Mouse (Mus musculus): ENCODE results near the gene Cenpt. TPM values are rescaled to one million over a fixed set of nuclear protein-coding genes. Genes with fewer than 3 reads are reported as not detected.

Cenpt gene
- polyA plus RNA-seq, 1 experiment from 2014 or later: 23.4 TPM

DNA sequence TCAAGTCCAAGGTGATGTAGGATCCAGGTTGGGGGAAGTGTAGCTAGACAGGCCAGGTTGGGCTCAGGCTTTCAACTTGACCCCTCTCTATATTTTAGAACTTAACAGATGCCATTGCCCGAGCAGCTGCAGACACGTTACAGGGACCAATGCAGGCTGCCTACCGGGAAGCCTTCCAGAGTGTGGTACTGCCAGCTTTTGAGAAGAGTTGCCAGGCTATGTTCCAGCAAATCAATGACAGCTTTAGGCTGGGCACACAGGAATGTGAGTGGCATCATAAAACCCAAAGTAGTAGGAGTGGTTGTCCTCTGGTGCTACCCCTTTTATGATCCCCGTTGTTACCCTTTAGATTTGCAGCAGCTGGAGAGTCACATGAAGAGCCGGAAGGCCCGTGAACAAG lies 37.8 kb upstream of the Cenpt start:
- H3K4me3 ChIP-seq (replicated peaks; ENCODE audit: low read depth, low read length): no peak overlapping the region
- H3K36me3 ChIP-seq (ENCODE audit: insufficient read depth, low read length): peaks cover 59% of the 10 kb centered on the region
- no peak overlapping the region for H3K4me2 ChIP-seq (ENCODE audit: low read length)
- TF ChIP-seq CTCF (IDR thresholded peaks at IDR 0.05; ENCODE audit: low read depth): no peak
- H3K27me3 ChIP-seq (ENCODE audit: insufficient read depth, low read length): no peaks in the 10 kb centered on the region
- H3K9ac ChIP-seq (ENCODE audit: low read depth, low read length): no peak overlapping the region
- ATAC-seq (replicated peaks; ENCODE audit: low FRiP score, low read depth) (no peak), DNase-seq (ENCODE audit: low spot score) (no peak)
- no peaks in the 10 kb centered on the region for H3K4me1 ChIP-seq (replicated peaks; ENCODE audit: insufficient read depth, low read length)
- H3K27ac ChIP-seq: no peak overlapping the region
- no peaks in the 10 kb centered on the region for H3K9me3 ChIP-seq (replicated peaks; ENCODE audit: low read length)
- WGBS: 81% methylated on average over 6 of the region's 6 CpGs

DNA sequence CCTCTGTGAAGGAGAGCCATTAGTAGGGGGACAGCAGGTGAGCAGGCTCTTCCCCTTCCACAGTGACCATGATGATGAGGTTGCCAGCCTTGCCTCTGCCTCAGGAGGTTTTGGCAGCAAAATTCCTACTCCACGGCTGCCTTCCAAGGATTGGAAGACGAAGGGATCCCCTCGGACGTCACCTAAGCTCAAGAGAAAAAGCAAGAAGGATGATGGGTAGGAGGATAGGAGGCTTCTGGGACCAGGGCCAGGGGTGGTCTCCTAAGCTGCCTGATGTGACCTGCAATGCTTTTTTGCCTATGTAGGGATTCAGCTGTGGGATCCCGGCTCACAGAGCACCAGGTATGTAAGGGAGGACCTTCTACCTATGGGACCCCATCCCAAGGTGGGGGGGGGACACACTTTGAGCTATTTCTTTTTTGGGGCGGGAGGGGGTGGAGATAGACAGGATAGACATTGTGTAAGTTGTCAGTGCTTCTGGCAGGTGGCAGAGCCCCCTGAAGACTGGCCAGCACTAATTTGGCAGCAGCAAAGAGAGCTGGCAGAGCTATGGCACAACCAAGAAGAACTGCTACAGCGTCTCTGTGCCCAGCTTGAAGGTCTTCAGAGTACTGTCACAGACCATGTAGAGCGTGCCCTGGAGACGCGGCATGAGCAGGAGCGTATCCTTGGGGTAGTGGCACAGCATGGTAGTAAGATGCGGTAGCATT lies 36.8 kb upstream of the Cenpt start:
- Histone ChIP-seq H3K9ac (ENCODE audit: low read depth, low read length) (no peak overlapping the region), H3K27ac (no peak overlapping the region), H3K4me2 (ENCODE audit: low read length) (no peak overlapping the region), H3K36me3 (ENCODE audit: insufficient read depth, low read length) (peaks cover 65% of the 10 kb centered on the region), H3K4me1 (replicated peaks; ENCODE audit: insufficient read depth, low read length) (no peaks in the 10 kb centered on the region), H3K9me3 (replicated peaks; ENCODE audit: low read length) (no peaks in the 10 kb centered on the region), H3K27me3 (ENCODE audit: insufficient read depth, low read length) (no peaks in the 10 kb centered on the region), H3K4me3 (replicated peaks; ENCODE audit: low read depth, low read length) (no peak overlapping the region)
- DNase-seq (ENCODE audit: low spot score) (no peak), ATAC-seq (replicated peaks; ENCODE audit: low FRiP score, low read depth) (no peak)
- no peak for TF ChIP-seq CTCF (IDR thresholded peaks at IDR 0.05; ENCODE audit: low read depth)
- 95% methylated on average over 12 of the region's 12 CpGs for WGBS

DNA sequence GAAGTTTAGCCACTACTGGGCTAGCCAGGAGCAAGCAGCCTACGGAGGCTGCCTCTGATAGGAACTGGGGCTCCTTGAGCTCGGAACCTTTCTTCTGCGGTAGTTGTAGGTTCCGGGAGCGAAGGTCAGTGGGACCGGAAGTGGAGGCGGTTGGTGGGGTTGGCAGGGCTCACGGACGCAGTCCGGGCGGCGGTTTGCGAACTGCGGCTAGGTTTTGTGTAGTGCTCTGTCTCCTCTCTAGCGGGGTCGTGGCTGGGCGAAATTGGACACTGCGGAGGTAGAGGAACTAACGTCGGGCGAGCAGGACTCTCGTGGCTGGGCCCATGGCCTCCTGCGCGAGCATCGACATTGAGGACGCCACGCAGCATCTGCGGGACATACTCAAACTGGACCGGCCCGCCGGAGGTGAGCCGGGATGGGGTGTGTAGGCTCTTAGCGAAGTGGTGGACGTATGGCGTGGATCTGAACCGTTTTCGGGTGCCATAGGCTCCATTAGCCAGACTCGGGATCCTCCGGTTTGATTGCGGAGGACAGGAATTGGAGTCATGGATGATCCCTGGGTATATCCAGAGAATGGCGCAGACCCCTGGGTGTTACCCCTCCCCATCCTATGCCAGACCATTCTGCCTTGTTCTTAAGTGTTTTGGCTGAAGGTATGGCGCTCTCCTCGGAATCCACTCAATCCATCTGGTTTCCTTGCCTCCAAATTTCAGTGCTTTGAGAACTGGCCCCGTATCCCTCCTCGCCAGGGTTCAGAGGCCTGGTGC lies 27.9 kb upstream of the Cenpt start, which contains the start of gene Edc4:
TSS of gene Edc4 (plus strand) at position 128 of the 767 bp plus-strand sequence.
- no peaks in the 10 kb centered on the region for H3K9me3 ChIP-seq (replicated peaks; ENCODE audit: low read length)
- 0 out of 2 replicates have a peak, but pooled peaks cover 9% of the 10 kb centered on the region for H3K4me1 ChIP-seq (replicated peaks; ENCODE audit: insufficient read depth, low read length)
- DNase-seq (ENCODE audit: low spot score) (peak; percentile 90), ATAC-seq (replicated peaks; ENCODE audit: low FRiP score, low read depth) (peak; percentile 87)
- no peaks in the 10 kb centered on the region for H3K27me3 ChIP-seq (ENCODE audit: insufficient read depth, low read length)
- under 1% methylated on average over 45 of the region's 45 CpGs for WGBS
- peaks cover 37% of the 10 kb centered on the region for H3K36me3 ChIP-seq (ENCODE audit: insufficient read depth, low read length)
- peak within 1 kb of the TSS; percentile 78 for H3K27ac ChIP-seq
- H3K4me3 ChIP-seq (replicated peaks; ENCODE audit: low read depth, low read length): peak within 1 kb of the TSS; percentile 93
- H3K4me2 ChIP-seq (ENCODE audit: low read length): peak within 1 kb of the TSS; percentile 80
- no peak; the same call in 1 of the 2 replicates for TF ChIP-seq CTCF (IDR thresholded peaks at IDR 0.05; ENCODE audit: low read depth)
- peak within 1 kb of the TSS; percentile 89 for H3K9ac ChIP-seq (ENCODE audit: low read depth, low read length)

DNA sequence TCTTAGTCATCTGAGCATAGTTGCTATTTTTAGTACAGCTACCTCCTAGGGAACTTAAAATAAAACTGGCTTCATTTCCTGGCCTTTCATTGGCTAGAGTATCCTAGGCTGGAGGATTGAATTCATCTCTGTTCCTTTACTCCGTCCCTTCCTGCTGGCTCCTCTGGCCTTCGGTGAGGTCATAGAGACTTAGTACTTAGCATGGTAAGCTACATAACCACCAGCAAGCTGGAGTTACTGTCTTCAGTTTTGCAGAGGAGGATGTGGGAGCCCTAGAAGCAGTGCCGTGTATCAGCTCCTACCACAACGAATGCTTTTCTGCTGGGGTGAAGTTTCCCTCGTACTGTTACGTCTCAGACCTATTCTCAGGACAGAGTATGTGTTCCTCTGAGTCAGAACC lies 21.2 kb upstream of the Cenpt start:
- H3K9me3 ChIP-seq (replicated peaks; ENCODE audit: low read length): no peaks in the 10 kb centered on the region
- peak; percentile 15 for DNase-seq (ENCODE audit: low spot score)
- 79% methylated on average over 6 of the region's 6 CpGs for WGBS
- H3K4me2 ChIP-seq (ENCODE audit: low read length): no peak overlapping the region
- no peak overlapping the region for H3K9ac ChIP-seq (ENCODE audit: low read depth, low read length)
- H3K36me3 ChIP-seq (ENCODE audit: insufficient read depth, low read length): peaks cover 36% of the 10 kb centered on the region
- no peaks in the 10 kb centered on the region for H3K4me1 ChIP-seq (replicated peaks; ENCODE audit: insufficient read depth, low read length)
- H3K27me3 ChIP-seq (ENCODE audit: insufficient read depth, low read length): no peaks in the 10 kb centered on the region
- no peak for TF ChIP-seq CTCF (IDR thresholded peaks at IDR 0.05; ENCODE audit: low read depth)
- ATAC-seq (replicated peaks; ENCODE audit: low FRiP score, low read depth): no peak
- H3K27ac ChIP-seq: no peak overlapping the region
- no peak overlapping the region for H3K4me3 ChIP-seq (replicated peaks; ENCODE audit: low read depth, low read length)

DNA sequence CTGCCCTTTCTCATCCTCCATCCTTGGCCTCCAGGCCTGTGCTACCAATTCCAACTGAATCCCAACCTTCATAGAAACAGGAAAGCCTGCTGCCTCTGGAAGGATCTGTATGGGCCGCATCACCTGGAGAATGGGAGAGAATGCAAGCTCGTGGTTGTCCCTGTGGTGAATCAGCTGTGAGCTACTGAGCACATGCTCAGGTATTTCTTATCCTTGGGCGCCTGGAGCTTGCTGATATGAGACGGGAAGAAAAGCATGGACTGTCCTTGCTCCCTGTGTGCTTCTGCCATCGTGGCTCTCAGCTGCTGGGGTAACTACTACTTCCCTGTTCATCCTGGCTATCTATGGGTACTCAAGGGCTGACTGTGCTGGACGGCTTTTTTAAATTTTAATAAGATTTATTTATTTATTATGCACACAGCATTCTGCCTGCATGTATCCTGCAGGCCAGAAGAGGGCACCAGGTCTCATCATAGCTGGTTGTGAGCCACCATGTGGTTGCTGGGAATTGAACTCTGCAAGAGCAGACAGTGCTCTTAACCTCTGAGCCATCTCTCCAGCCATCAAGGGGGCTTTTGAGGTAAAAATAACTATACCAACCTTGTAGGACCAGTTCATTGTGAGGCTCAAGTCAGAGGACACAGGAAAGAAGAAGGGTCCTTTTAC lies 13.4 kb upstream of the Cenpt start:
- DNase-seq (ENCODE audit: low spot score) (peak; percentile 22), ATAC-seq (replicated peaks; ENCODE audit: low FRiP score, low read depth) (no peak)
- Histone ChIP-seq H3K4me2 (ENCODE audit: low read length) (no peak overlapping the region), H3K9me3 (replicated peaks; ENCODE audit: low read length) (no peaks in the 10 kb centered on the region), H3K36me3 (ENCODE audit: insufficient read depth, low read length) (peaks cover 22% of the 10 kb centered on the region), H3K4me1 (replicated peaks; ENCODE audit: insufficient read depth, low read length) (peaks cover 8% of the 10 kb centered on the region), H3K27ac (no peak overlapping the region), H3K27me3 (ENCODE audit: insufficient read depth, low read length) (no peaks in the 10 kb centered on the region), H3K4me3 (replicated peaks; ENCODE audit: low read depth, low read length) (no peak overlapping the region), H3K9ac (ENCODE audit: low read depth, low read length) (no peak overlapping the region)
- TF ChIP-seq CTCF (IDR thresholded peaks at IDR 0.05; ENCODE audit: low read depth): peak; percentile 61
- WGBS: 84% methylated on average over 6 of the region's 6 CpGs

DNA sequence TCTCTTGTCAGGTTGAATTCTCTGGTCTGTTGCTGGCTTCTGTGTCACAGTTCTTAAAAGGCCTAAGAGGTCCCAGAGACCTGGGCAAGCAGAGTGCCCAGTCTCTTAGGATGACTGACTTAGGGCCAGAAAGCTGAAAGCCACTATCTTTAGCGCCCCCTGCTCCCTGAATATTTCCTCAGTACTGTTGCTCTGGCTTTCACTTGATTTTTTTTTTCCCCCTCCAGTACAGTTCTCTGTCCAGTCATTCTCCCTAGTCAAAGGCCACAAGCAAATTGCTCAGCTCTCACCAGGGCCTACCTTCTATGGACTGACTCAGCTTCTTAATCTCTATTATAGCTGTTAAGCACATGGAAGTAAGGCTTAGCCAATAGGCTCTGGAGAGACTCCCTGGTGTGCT lies 8.9 kb upstream of the Cenpt start:
- no peak overlapping the region; the same call in 1 of the 2 replicates for H3K27ac ChIP-seq
- WGBS: 0% methylated on average over 1 of the region's 1 CpGs

More for the DNA sequence above, 8.9 kb upstream of the Cenpt start:
- Histone ChIP-seq H3K4me3 (replicated peaks; ENCODE audit: low read depth, low read length) (peak overlapping the region; percentile 97), H3K9ac (ENCODE audit: low read depth, low read length) (peak overlapping the region; percentile 96), H3K4me1 (replicated peaks; ENCODE audit: insufficient read depth, low read length) (peaks cover 19% of the 10 kb centered on the region), H3K36me3 (ENCODE audit: insufficient read depth, low read length) (peaks cover 8% of the 10 kb centered on the region; the same call in 1 of the 2 replicates), H3K9me3 (replicated peaks; ENCODE audit: low read length) (no peaks in the 10 kb centered on the region), H3K4me2 (ENCODE audit: low read length) (peak overlapping the region; percentile 77), H3K27me3 (ENCODE audit: insufficient read depth, low read length) (no peaks in the 10 kb centered on the region)
- ATAC-seq (replicated peaks; ENCODE audit: low FRiP score, low read depth) (no peak), DNase-seq (ENCODE audit: low spot score) (peak; percentile 65)
- peak; percentile 53 for TF ChIP-seq CTCF (IDR thresholded peaks at IDR 0.05; ENCODE audit: low read depth)
